Mouse (Mus musculus) erythroblast, embryonic 14.5 days (primary cell): ENCODE measurements around the gene Flot1.

Experiments used
- GATA1 ChIP-seq: IDR thresholded peaks from 2 replicates; pipeline ENCODE4 v1.6.1; 2012; ENCODE audit warnings: low read length, inconsistent platforms, mixed read lengths
- TAL1 ChIP-seq: IDR thresholded peaks from 3 replicates; pipeline ENCODE4 v1.6.1; 2012; ENCODE audit warnings: low read length, inconsistent platforms, mixed read lengths

GRCm38 (mm10) chr17:35864832-35865353, 41.9 kb downstream of the Flot1 start:
- TF ChIP-seq GATA1 (no peak), TAL1 (no peak)
